Mouse (Mus musculus) lung, postnatal 0 days (tissue): ENCODE results near the gene Stac2. TPM values are rescaled to one million over a fixed set of nuclear protein-coding genes. Genes with fewer than 3 reads are reported as not detected.
A peak's percentile ranks its signal among the peaks of the same experiment; 100 is the strongest.

Experiments
- ATAC-seq: fragments of 200-750 bp; cut with Nextera tagmentation; 2 replicates; pipeline ENCODE4 v1.8.0; 2017; ENCODE audit warnings: moderate library complexity
- DNase-seq: peaks from one replicate; pipeline ENCODE4 v3.0.0-alpha.2; 2016; ENCODE audit warnings: low spot score
- H3K27ac ChIP-seq: fragments of 300-500 bp; sonication (generic); 2 replicates; pipeline ENCODE4 v1.5.1; 2014; ENCODE audit warnings: antibody characterized with exemption, mild to moderate bottlenecking, low read length, mixed read lengths
- H3K27me3 ChIP-seq: fragments of 300-500 bp; sonication (generic); replicated peaks from 2 replicates; pipeline ENCODE4 v1.6.1; 2014; ENCODE audit warnings: low read length, mixed read lengths; ENCODE audit not compliant: insufficient read depth
- H3K36me3 ChIP-seq: fragments of 300-500 bp; sonication (generic); 2 replicates; pipeline ENCODE4 v1.6.1; 2014; ENCODE audit warnings: low read length, mixed read lengths; ENCODE audit not compliant: insufficient read depth
- H3K4me1 ChIP-seq: fragments of 300-500 bp; sonication (generic); 2 replicates; pipeline ENCODE4 v1.6.1; 2014; ENCODE audit warnings: antibody characterized with exemption, low read depth, low read length, mixed read lengths; ENCODE audit not compliant: insufficient read depth
- H3K4me2 ChIP-seq: fragments of 300-500 bp; sonication (generic); replicated peaks from 2 replicates; pipeline ENCODE4 v1.6.1; 2014; ENCODE audit warnings: low read depth, mild to moderate bottlenecking, low read length, moderate library complexity, mixed read lengths
- H3K4me3 ChIP-seq: fragments of 300-500 bp; sonication (generic); 2 replicates; pipeline ENCODE4 v1.5.1; 2014; ENCODE audit warnings: low read depth, low read length
- H3K9ac ChIP-seq: fragments of 300-500 bp; sonication (generic); replicated peaks from 2 replicates; pipeline ENCODE4 v1.6.1; 2014; ENCODE audit warnings: low read depth, mild to moderate bottlenecking
- H3K9me3 ChIP-seq: fragments of 300-500 bp; sonication (generic); 2 replicates; pipeline ENCODE4 v1.6.1; 2016; ENCODE audit warnings: low read length, mixed read lengths
- CTCF ChIP-seq: IDR thresholded peaks from 2 replicates; pipeline ENCODE4 v1.5.1; 2016; ENCODE audit warnings: antibody characterized with exemption, mild to moderate bottlenecking
- EP300 ChIP-seq: IDR thresholded peaks from 2 replicates; pipeline ENCODE4 v1.6.1; 2016; ENCODE audit warnings: antibody characterized with exemption, mild to moderate bottlenecking, control low read depth
- WGBS: fragments of 180-500 bp; shearing (Covaris S2); extraction: QIAGEN DNeasy Blood & Tissue Kit; methylation state at CpG from one replicate; pipeline ENCODE4 v1.1.7; 2014; 5-methylcytosine and 5-hydroxymethylcytosine counted together
- polyA plus RNA-seq: library from polyadenylated mRNA; unstranded; fragments of >200 nt; fragmentation: Nextera tagmentation; extraction: Ambion mirVana; gene quantifications from 2 replicates; pipeline ENCODE4 v1.2.1, GENCODE M21; 2015

The Stac2 gene
- polyA plus RNA-seq, 1 experiment from 2014 or later: 0.10 TPM

DNA sequence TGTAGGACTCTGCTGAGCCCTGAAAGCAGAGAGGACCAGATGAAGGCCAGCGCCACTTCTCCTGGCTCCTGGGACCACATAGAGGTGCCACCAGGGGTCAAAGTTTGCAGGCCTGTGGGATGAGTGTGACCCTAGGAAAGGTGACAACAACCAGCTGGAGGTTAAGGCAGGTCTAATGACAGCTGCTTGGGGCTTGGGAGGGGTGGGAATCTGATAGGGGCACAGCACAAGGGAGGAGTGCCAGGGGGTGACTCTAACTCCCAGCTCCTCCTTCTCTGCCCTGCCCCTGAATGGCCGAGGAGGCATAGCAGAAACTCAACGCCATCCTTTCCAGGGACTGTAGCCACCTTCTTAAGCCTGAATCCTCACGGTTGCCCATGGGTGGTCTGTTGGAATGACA, 36.4 kb downstream of the Stac2 start:
- Histone ChIP-seq H3K4me3 (no peak overlapping the region), H3K4me1 (peaks cover 7% of the 10 kb centered on the region; the same call in 1 of the 2 replicates), H3K9me3 (no peaks in the 10 kb centered on the region), H3K27ac (no peak overlapping the region), H3K36me3 (no peaks in the 10 kb centered on the region), H3K4me2 (no peak overlapping the region), H3K27me3 (no peaks in the 10 kb centered on the region), H3K9ac (no peak overlapping the region)
- TF ChIP-seq EP300: no peak
- TF ChIP-seq CTCF: no peak
- 71% methylated on average over 4 of the region's 4 CpGs for WGBS
- no peak for DNase-seq
- ATAC-seq: no peak

DNA sequence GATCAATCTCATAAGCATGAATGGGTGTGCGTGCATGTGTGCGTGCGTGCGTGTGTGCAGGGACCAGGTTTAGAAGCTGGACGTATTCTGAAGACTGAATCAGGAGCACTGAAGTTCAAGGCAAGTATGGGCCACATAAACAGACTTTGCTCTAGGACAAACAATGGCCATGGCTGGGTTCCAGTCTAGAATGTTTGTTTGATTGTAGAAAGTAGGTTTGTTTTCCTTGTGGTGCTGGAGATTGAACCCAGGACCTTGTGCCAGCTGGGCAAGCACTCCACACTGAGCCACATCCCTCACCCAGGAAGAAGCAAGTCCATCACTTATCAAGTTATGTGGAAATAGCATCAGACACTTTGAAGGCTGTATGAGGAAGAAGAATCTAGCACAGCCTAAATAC, 37.1 kb downstream of the Stac2 start:
- Histone ChIP-seq H3K4me2 (no peak overlapping the region), H3K27me3 (no peaks in the 10 kb centered on the region), H3K9ac (no peak overlapping the region), H3K4me1 (peaks cover 2% of the 10 kb centered on the region; the same call in 1 of the 2 replicates), H3K4me3 (no peak overlapping the region), H3K9me3 (no peaks in the 10 kb centered on the region), H3K27ac (no peak overlapping the region), H3K36me3 (no peaks in the 10 kb centered on the region)
- DNase-seq: no peak
- ATAC-seq: no peak
- TF ChIP-seq CTCF (no peak), EP300 (no peak)
- 73% methylated on average over 5 of the region's 5 CpGs for WGBS

DNA sequence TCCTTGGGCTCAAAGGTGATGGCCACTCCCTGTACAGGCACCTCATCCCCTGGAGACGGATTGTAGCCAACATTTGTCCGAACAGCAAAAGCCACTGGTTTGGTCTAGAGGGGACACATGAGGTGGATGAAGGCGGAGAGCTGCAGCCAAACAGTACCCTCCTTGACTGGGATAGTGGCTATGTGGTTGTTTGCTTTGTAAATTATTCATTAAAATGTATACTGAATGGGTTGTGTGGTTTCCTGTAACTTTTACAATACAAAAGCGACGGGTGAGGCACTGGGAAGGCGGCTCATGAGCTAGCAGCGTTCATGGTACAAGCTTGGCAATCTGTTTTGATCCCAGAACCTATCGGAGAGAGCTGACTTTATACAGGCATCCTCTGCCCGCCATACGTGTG, 40.4 kb downstream of the Stac2 start:
- Histone ChIP-seq H3K9me3 (no peaks in the 10 kb centered on the region), H3K27me3 (no peaks in the 10 kb centered on the region), H3K36me3 (no peaks in the 10 kb centered on the region), H3K4me2 (no peak overlapping the region), H3K4me1 (no peaks in the 10 kb centered on the region), H3K27ac (no peak overlapping the region), H3K4me3 (no peak overlapping the region), H3K9ac (no peak overlapping the region)
- no peak for ATAC-seq
- TF ChIP-seq CTCF: no peak
- TF ChIP-seq EP300: no peak
- WGBS: 74% methylated on average over 10 of the region's 10 CpGs
- DNase-seq: no peak

DNA sequence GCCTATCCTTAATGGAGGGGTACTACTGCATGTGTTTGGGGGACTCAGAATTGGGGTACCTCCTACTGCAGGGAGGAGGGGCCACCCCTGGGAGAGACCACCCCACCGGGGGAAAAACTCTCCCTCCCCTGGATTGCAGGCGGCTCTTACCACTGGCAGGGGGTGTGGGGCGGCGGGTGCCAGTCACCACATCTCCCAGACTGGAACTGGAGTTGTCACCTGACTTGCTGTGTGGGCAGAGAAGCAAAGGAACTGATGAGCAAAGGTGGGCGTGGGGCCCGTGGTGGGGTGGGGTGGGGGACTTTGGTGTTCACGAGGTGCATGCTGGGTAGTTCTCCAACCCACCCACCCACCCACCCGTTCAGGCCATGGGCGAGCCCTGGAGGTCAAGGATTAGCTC, 41.5 kb downstream of the Stac2 start:
- ATAC-seq (no peak), DNase-seq (no peak)
- Histone ChIP-seq H3K4me3 (no peak overlapping the region), H3K36me3 (no peaks in the 10 kb centered on the region), H3K9ac (no peak overlapping the region), H3K9me3 (no peaks in the 10 kb centered on the region), H3K4me1 (no peaks in the 10 kb centered on the region), H3K27me3 (no peaks in the 10 kb centered on the region), H3K27ac (no peak overlapping the region), H3K4me2 (no peak overlapping the region)
- no peak for TF ChIP-seq CTCF
- no peak for TF ChIP-seq EP300
- WGBS: 57% methylated on average over 6 of the region's 9 CpGs

DNA sequence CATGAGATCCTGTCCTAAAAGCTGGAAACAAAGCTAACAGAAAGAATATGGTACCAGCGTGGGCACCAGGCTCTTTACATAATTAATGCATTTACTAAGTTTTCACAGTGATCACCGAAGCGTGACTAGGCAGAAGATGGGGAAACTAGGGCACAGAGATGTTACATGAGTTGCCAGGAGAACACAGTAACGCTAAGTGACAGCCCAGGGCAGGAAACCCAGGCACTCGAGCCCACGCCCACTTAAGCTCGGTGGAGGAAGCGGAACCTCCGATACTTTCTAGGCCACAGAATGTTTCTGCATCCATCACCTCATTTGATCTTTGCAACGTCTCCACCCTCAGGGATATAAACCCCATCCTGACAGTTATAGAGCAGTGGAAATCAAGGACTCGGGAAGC, 45.2 kb downstream of the Stac2 start:
- H3K4me3 ChIP-seq: no peak overlapping the region
- ATAC-seq: no peak
- no peak overlapping the region for H3K27ac ChIP-seq
- no peak overlapping the region for H3K9ac ChIP-seq
- H3K27me3 ChIP-seq: no peaks in the 10 kb centered on the region
- no peaks in the 10 kb centered on the region for H3K36me3 ChIP-seq
- no peak for DNase-seq
- 72% methylated on average over 11 of the region's 11 CpGs for WGBS
- no peaks in the 10 kb centered on the region for H3K9me3 ChIP-seq
- no peak for TF ChIP-seq CTCF
- H3K4me1 ChIP-seq: no peaks in the 10 kb centered on the region
- no peak overlapping the region for H3K4me2 ChIP-seq

DNA sequence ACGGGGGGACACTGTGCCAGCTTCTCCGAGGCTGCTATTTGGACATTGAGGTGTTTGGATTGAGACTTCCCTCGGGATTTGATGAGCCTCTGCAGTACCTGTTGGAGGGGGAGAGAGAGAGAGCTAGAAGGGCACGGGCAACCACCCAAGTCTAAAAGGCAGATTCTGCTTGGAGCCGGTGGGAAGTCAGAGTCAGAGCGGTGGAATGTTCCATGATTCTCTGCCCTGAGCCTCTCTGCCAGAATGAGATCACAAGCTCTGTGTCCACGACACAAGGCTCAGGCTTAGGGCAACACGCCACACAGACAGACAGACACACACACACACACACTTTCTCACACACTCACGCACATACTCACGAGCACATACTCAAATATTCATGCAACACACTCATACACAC, 47.6 kb downstream of the Stac2 start:
- DNase-seq (peak; percentile 22), ATAC-seq (peak; percentile 11; the same call in 1 of the 2 replicates)
- Histone ChIP-seq H3K27ac (no peak overlapping the region), H3K4me2 (no peak overlapping the region), H3K36me3 (no peaks in the 10 kb centered on the region), H3K27me3 (no peaks in the 10 kb centered on the region), H3K4me1 (no peaks in the 10 kb centered on the region), H3K9me3 (no peaks in the 10 kb centered on the region), H3K9ac (no peak overlapping the region), H3K4me3 (no peak overlapping the region)
- WGBS: 82% methylated on average over 10 of the region's 10 CpGs
- TF ChIP-seq CTCF (no peak), EP300 (no peak)

DNA sequence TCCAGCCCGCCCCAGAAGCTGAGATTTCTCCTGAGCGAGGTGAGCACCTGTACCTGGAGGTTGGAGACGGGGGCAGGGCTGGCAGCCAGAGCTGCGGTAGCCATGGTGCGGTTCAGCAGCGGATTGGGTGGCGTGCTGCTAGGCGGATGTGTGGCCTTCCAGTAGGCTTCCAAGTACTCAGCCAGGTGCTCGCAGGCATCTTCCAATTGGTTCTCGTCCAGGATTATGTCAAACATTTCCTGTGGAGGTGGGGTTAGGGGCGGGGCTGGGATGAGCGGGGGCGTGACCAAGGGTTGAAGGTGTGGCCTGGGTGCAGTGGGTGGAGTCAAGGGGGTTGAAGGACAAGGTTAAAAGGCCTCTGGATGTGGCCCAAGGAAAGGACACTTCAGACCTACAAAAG, 48.2 kb downstream of the Stac2 start:
- H3K4me3 ChIP-seq: no peak overlapping the region
- TF ChIP-seq EP300 (no peak), CTCF (no peak)
- no peaks in the 10 kb centered on the region for H3K9me3 ChIP-seq
- no peaks in the 10 kb centered on the region for H3K4me1 ChIP-seq
- no peak overlapping the region for H3K4me2 ChIP-seq
- ATAC-seq (peak; percentile 60), DNase-seq (peak; percentile 67)
- H3K27me3 ChIP-seq: no peaks in the 10 kb centered on the region
- H3K27ac ChIP-seq: no peak overlapping the region
- no peaks in the 10 kb centered on the region for H3K36me3 ChIP-seq
- 52% methylated on average over 13 of the region's 13 CpGs for WGBS
- H3K9ac ChIP-seq: no peak overlapping the region
